Mouse (Mus musculus) erythroblast, embryonic 14.5 days (primary cell): ENCODE results near the gene Slc16a12. TPM values are rescaled to one million over a fixed set of nuclear protein-coding genes. Genes with fewer than 3 reads are reported as not detected.

Experiments
- H3K27me3 ChIP-seq: 2 replicates; pipeline ENCODE4 v1.6.1; 2012; ENCODE audit warnings: inconsistent platforms; ENCODE audit not compliant: control insufficient read depth
- H3K36me3 ChIP-seq: 2 replicates; pipeline ENCODE4 v1.6.1; 2012; ENCODE audit warnings: mild to moderate bottlenecking, inconsistent platforms; ENCODE audit not compliant: control insufficient read depth
- H3K4me1 ChIP-seq: 2 replicates; pipeline ENCODE4 v1.6.1; 2012; ENCODE audit warnings: inconsistent platforms; ENCODE audit not compliant: control insufficient read depth
- H3K4me3 ChIP-seq: replicated peaks from 2 replicates; pipeline ENCODE3; 2012; ENCODE audit warnings: moderate library complexity, mild to moderate bottlenecking, inconsistent platforms
- H3K9me3 ChIP-seq: 2 replicates; pipeline ENCODE4 v1.6.1; 2012; ENCODE audit warnings: low read length, inconsistent platforms, mixed read lengths; ENCODE audit not compliant: control insufficient read depth
- GATA1 ChIP-seq: IDR thresholded peaks from 2 replicates; pipeline ENCODE4 v1.6.1; 2012; ENCODE audit warnings: low read length, inconsistent platforms, mixed read lengths
- TAL1 ChIP-seq: IDR thresholded peaks from 3 replicates; pipeline ENCODE4 v1.6.1; 2012; ENCODE audit warnings: low read length, inconsistent platforms, mixed read lengths
- polyA plus RNA-seq: library from polyadenylated mRNA; stranded (reverse); fragments of >175 nt; gene quantifications from 2 replicates; pipeline ENCODE4 v1.2.3, GENCODE M21; 2012

Slc16a12 gene
- polyA plus RNA-seq, 1 experiment, result not detected

- Histone ChIP-seq H3K4me1 (no peaks in the 10 kb centered on the region), H3K27me3 (no peaks in the 10 kb centered on the region), H3K36me3 (no peaks in the 10 kb centered on the region), H3K9me3 (no peaks in the 10 kb centered on the region), H3K4me3 (no peak overlapping the region)
- no peak for TF ChIP-seq GATA1
- TF ChIP-seq TAL1, result no peak
Observed at GRCm38 (mm10) chr19:34698432-34698831, 48.7 kb downstream of the Slc16a12 start.

- no peaks in the 10 kb centered on the region for H3K27me3 ChIP-seq
- no peak for TF ChIP-seq TAL1
- no peak overlapping the region for H3K4me3 ChIP-seq
- H3K4me1 ChIP-seq, result no peaks in the 10 kb centered on the region
- no peaks in the 10 kb centered on the region for H3K9me3 ChIP-seq
- no peaks in the 10 kb centered on the region for H3K36me3 ChIP-seq
Observed at GRCm38 (mm10) chr19:34697461-34697860, 49.6 kb downstream of the Slc16a12 start.

DNA sequence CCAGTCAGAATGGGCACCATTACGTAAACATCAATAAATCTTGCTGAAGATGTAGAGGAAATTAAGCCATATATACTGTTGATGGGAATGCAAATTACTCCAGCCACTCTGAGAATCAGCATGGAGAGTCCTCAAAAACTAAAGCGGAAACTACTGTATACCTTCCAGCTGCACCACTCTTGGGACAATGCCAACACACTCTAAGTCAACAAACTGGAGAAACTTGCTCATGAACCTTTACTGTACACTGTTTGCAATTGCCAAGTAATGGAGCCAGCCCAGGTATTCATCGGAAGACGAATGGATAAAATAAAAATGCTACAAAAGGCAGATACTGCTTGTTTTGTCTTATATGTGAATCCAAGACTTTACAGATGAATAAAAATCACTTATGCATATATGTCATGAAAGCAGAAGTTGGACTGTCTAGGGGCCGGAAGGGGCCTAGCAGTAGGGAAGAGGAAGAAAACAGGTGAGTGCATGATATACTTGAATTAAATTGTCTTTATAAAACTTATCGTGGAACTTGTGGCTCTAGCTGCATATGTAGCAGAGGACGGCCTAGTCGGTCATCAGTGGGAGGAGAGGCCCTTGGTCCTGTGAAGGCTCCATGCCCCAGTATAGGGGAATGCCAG lies 50.6 kb downstream of the Slc16a12 start:
- Histone ChIP-seq H3K27me3 (no peaks in the 10 kb centered on the region), H3K36me3 (no peaks in the 10 kb centered on the region), H3K4me1 (no peaks in the 10 kb centered on the region), H3K9me3 (no peaks in the 10 kb centered on the region), H3K4me3 (no peak overlapping the region)
- no peak for TF ChIP-seq GATA1
- TF ChIP-seq TAL1, result no peak

- no peak overlapping the region for H3K4me3 ChIP-seq
- no peaks in the 10 kb centered on the region for H3K9me3 ChIP-seq
- H3K4me1 ChIP-seq, result no peaks in the 10 kb centered on the region
- no peaks in the 10 kb centered on the region for H3K36me3 ChIP-seq
- TF ChIP-seq GATA1 (no peak), TAL1 (no peak)
- no peaks in the 10 kb centered on the region for H3K27me3 ChIP-seq
Observed at GRCm38 (mm10) chr19:34691402-34691801, 55.7 kb downstream of the Slc16a12 start.

DNA sequence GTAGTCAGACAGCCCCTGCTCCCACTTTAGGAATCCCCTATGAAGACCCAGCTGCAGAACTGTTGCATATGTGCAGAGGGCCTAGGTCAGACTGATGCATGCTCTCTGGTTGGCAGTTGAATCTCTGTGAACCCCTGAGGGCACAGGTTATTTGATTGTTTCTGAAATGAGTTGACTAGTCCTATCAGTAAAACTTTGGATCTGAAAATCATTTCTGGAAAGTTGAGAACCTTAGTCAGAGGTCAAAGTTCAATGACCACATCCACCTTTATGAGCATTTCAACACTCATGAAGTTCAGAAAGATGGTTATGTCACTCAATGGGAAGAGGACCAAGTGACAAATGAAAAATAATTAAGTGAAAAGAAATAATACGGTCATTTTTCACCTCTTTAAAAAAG lies 61.6 kb downstream of the Slc16a12 start:
- no peak for TF ChIP-seq TAL1
- no peak for TF ChIP-seq GATA1
- Histone ChIP-seq H3K27me3 (no peaks in the 10 kb centered on the region), H3K9me3 (no peaks in the 10 kb centered on the region), H3K4me3 (no peak overlapping the region), H3K4me1 (no peaks in the 10 kb centered on the region), H3K36me3 (no peaks in the 10 kb centered on the region)

DNA sequence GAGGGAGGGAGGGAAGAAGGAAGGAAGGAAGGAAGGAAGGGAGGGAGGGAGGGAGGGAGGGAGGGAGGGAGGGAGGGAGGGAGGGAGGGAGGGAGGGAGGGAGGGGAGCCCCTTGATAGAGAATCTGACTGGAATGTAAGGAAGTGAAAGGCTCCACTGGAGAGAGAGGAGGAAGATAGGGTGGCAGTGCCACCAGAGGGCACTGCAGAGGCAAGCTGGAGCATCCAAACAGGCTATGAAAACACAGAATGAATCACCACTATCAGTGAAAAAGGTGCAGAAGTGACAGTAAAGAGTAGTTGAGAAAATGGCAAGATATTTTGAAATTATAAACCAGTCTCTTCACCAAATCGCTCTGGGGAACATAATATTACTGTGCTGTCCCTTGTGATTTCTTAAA lies 62.2 kb downstream of the Slc16a12 start:
- no peaks in the 10 kb centered on the region for H3K9me3 ChIP-seq

GRCm38 (mm10) chr19:34678428-34678827 lies 68.7 kb downstream of the Slc16a12 start:
- no peak overlapping the region for H3K4me3 ChIP-seq
- H3K36me3 ChIP-seq, result no peaks in the 10 kb centered on the region; the same call in 1 of the 2 replicates
- H3K9me3 ChIP-seq, result no peaks in the 10 kb centered on the region
- TF ChIP-seq TAL1 (no peak), GATA1 (no peak)
- H3K27me3 ChIP-seq, result no peaks in the 10 kb centered on the region
- no peaks in the 10 kb centered on the region for H3K4me1 ChIP-seq

More for the DNA sequence above, 62.2 kb downstream of the Slc16a12 start:
- Histone ChIP-seq H3K27me3 (no peaks in the 10 kb centered on the region), H3K4me3 (no peak overlapping the region), H3K36me3 (no peaks in the 10 kb centered on the region), H3K4me1 (no peaks in the 10 kb centered on the region)
- TF ChIP-seq TAL1 (no peak), GATA1 (no peak)

GRCm38 (mm10) chr19:34673476-34673875 lies 73.6 kb downstream of the Slc16a12 start:
- no peaks in the 10 kb centered on the region for H3K4me1 ChIP-seq
- TF ChIP-seq GATA1, result no peak
- TF ChIP-seq TAL1, result no peak
- H3K4me3 ChIP-seq, result no peak overlapping the region

GRCm38 (mm10) chr19:34666127-34666526 lies 81.0 kb downstream of the Slc16a12 start:
- H3K36me3 ChIP-seq, result no peaks in the 10 kb centered on the region
- no peaks in the 10 kb centered on the region for H3K27me3 ChIP-seq
- H3K9me3 ChIP-seq, result no peaks in the 10 kb centered on the region
- H3K4me3 ChIP-seq, result no peak overlapping the region
- TF ChIP-seq TAL1 (no peak), GATA1 (no peak)
- peaks cover 18% of the 10 kb centered on the region for H3K4me1 ChIP-seq

More at GRCm38 (mm10) chr19:34673476-34673875, 73.6 kb downstream of the Slc16a12 start:
- H3K36me3 ChIP-seq, result no peaks in the 10 kb centered on the region; the same call in 1 of the 2 replicates
- no peaks in the 10 kb centered on the region for H3K9me3 ChIP-seq
- H3K27me3 ChIP-seq, result no peaks in the 10 kb centered on the region

GRCm38 (mm10) chr19:34662740-34663139 lies 84.3 kb downstream of the Slc16a12 start:
- no peak for TF ChIP-seq TAL1
- no peak for TF ChIP-seq GATA1
- Histone ChIP-seq H3K9me3 (no peaks in the 10 kb centered on the region), H3K4me3 (no peak overlapping the region), H3K27me3 (no peaks in the 10 kb centered on the region), H3K4me1 (peaks cover 33% of the 10 kb centered on the region), H3K36me3 (no peaks in the 10 kb centered on the region)
